Mouse (Mus musculus) urinary bladder, postnatal 4 days (tissue): ENCODE measurements at regions not wholly inside any gene's neighbourhood (a gene's known extent, or its start where the extent isn't known, plus 50 kb on each side); places are given as distances from the start of the nearest gene placed in this dataset.

Source experiments
- DNase-seq, 2 experiments: peaks; one replicate each; pipeline ENCODE4 v3.0.0; 2021 to 2022; ENCODE audit warnings: low spot score in 2 of 2

DNA sequence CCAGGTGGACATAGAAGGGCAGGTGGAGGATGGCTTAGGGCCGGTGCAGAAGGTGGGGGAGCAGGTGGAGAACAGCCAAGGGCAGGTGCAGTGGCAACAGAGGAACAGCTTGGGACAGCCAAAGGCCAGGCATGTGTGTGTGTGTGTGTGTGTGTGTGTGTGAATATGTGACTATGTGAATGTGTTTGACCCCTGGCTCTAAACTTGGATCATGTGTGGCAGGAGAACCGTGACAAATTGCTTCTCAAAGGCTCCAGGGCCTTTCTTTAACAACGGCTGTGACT, 236.7 kb upstream of the Wscd1 start:
- no peak for DNase-seq

DNA sequence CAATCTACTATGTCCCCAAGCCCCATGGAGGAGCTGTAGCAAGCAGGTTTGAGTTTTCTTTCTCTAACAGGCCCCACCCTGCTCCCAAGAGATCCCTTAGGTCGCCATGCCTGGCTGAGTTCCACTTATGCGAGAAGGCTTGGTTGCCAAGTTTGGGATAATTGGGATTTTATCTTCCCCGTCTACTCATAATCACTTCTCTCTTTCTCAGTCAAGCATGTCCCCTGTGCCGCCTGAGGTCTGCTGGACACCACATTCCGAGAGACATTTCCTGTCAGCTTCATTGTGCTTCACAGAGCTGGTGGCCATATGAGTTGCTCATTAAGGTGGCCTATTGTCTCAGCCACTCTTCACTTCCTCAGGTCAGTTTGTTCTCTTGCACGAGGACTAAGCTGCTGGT, 234.5 kb upstream of the Wscd1 start:
- DNase-seq = no peak

DNA sequence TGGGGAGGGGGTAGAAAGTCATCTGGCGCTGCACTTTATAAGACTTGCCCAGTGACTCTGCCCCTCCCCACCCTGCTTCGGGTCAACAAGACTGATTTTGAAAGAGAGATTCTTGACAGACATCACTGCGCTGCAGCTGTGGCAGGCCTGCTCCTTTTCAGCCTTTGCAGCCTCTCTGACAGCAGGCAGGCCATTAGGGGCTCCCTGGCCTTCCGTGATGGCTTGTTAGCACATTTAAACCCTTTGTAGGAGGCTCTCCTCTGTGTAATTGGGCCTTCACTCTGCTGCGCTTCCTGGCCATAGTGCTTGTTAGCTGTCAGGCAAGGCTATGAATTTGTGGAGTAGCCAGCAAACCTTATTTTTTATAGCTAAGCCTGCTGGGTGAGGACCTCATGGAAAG, 232.3 kb upstream of the Wscd1 start:
- no peak for DNase-seq

DNA sequence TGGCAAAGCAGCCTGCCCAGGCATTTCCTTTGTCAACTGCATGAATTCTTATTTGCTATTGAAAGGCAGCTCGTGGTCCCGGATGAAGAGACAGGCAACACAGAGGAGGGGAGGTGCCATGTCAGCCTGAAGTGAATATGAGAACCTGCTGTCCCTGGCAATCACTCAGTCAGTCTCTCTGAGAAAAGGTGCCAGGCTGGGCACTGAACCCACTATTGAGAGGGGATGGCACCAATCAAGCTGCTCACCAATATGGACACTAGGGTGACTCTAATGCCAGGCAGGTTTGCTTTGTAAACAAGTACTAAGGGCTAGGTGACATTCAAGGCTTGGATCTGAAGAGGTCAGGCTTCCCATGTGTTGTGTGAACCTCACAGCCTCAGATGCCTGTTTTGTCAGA, 222.0 kb upstream of the Wscd1 start:
- DNase-seq = no peak

DNA sequence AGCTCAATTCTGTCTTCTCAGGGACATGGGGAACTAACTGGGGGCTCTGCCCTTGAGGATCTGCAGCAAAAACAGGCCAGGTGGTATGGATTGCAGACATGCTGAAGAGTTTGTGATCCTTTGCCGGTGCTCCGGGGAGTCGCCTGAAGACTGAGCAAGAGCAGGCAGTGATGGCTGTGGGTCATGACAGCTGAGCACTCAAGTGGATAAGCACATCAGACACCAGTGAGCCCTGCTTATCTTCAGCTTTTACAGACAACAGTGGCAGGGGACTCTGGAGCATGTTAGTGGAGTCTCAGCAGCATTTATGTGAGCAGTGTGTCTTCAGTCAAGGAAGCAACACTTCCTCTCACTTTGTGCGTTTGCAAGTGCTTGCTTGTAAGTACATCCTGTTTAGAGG, 221.1 kb upstream of the Wscd1 start:
- no peak for DNase-seq

DNA sequence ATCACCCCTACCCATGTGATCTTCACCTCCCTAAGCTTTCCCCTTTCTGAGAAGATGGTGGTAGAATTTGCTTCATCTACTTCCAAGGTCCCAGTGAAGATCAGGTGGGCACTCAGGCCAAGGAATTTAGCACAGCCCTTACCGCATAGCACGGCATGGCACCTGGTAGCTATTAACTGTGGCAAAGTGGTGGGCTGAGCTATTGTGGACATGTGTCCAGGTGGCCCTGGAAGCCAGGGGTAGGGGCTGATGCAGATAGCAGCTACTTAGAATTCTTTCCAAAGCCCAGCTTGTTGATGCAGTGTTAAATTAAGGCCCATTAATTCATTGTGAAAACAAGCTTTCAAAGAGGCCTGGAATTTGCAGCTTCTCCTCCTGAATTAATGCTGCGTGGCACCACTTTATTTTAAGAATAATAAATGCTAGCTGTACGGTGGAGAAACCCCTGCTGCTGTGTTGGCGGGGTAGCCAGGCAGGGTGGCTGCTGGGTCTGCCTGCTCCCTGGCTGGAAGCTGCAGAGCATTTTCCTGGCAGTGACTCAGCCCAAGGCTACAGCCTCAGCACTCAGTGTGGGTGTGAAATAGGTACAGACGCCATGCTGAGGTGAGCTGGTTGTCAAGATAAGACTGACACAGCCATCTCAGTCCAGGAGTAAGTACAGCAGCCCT, 208.4 kb upstream of the Wscd1 start:
- DNase-seq = no peak

DNA sequence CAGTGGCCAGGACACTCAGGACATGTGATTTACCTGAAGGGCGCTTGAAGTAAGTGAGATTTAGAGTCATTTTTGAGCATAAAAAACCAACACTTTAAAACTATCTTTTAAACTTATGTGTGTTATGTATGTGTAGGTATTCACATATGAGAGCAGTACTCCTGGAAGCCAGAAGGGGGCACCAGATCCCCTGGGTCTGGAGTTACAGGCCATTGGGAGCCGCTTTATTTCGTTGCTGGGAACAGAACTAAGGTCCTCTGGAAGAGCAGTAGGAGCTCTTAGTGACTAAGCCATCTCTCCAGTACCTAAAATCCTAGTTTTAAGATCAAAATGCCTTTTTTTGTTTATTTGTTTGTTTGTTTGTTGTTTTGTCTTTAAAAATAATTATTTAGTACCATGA, 192.3 kb upstream of the Wscd1 start:
- no peak for DNase-seq

DNA sequence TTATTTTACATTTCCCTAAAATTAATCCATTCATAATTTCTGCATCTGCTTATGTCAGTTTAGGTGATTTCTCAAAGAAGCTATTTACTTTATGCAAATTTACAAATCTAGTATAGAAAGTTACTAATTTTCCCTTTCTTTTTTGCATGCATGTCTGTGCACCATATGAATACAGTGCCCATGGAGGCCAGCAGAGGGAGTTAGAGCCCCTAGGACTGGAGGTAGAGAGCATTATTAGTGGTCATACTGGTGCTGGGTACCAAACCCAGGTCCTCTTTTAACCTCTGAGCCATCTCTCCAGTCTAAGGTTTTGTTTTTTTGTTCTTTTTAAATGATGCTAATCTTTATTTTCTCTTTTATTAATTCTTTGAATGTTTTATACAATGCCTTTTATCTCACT, 184.9 kb upstream of the Wscd1 start:
- no peak for DNase-seq

DNA sequence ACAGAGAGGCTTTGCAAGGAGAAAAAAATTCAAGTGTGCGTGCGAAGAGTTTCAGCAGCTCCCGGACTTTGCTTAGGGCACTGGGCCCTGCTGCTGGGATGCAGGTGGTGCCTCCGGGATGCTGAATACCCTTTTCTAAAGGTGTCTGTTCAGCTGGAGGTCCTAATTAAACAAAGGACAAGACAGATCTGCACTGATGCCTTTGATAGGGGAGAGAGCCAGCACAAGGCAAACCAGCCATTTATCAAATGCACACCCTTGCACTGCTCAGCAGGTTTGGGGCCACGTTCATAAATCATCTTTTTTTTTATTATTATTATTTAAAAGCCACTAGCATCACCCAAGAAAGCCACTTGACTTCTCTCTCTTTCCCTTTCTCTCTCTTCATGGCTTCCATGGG, 172.9 kb upstream of the Wscd1 start:
- DNase-seq = no peak

DNA sequence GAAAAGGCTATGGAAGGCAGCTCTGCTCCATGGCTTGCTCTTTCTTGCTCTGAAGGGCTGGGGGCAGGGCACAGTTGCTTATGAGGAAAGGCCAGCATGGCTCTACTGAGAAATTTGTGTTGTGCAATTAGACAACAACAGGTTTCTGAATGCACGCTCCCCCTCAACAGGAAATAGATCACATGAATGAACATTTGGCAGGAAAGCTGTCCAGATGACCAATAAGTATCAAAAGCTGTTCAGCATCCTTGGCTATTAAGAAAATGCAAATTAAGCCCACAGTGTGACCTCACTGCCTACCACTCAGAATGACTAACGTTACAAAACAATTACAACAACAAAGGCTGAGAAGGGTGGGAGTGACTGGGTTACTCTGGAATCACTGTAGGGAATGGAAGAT, 167.9 kb upstream of the Wscd1 start:
- DNase-seq = no peak

DNA sequence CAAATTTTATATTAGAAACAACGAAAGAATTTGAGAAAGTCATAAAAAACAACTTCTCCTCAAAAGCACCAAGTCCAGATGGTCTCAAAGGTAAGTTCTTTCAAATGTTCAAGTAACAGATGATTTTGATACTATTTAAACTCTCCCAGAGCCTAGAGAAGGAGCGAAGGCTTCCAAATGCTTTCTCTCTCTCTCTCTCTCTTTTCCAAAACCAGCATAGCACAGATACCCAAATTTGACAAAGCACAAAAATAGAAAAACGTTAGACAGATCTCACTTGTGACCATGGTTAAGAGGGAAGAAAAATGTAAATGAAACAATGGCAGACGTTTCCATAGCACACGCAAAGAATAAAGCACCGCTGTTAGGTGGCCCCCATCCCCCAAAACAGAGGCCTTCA, 158.7 kb upstream of the Wscd1 start:
- DNase-seq = no peak

DNA sequence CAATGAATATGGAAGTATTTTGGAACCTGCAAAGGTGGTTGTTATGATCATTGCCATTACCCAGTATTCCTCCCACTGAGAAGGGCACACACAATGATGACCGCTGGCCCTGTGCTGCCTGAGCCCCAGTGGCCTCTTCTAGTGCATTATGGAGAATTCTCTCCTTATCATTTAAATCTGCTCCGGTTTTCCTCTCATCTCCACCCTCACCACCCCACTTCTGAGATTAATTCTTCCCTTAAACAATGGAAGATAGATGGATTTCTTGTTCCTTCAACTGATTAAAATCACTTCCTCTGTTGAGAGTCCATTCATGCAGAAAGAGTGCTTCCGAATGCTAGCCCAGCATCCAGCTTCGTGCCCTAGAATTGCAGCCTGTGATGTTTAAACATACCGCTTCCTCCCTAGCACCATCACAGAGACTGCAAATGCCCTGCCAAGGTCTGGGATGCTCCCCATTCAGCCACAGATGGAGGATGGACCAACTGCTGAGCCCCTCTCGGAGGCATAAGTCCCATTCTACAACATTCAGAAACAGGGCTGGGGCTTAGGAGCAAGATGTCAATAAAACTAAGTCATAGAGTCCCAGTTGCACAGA, 155.4 kb upstream of the Wscd1 start:
- no peak for DNase-seq

DNA sequence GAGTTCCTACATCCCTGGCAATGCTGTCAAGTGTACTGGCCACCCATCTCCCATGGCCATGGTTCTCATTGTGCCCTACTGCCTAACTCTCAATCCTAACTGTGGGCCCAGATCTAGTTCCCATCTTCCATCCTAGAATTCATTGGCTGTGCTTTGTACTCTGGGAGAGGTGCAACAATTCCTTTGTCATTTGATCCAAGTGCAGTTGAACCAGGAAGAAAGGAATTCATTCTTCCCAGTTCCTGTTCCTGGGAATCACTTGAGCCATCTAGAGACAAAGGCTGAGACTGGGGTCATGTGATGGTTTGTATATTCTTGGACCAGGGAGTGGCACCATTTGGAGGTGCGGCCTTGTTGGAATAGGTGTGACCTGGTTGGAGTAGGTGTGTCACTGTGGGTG, 152.0 kb upstream of the Wscd1 start:
- DNase-seq = no peak

DNA sequence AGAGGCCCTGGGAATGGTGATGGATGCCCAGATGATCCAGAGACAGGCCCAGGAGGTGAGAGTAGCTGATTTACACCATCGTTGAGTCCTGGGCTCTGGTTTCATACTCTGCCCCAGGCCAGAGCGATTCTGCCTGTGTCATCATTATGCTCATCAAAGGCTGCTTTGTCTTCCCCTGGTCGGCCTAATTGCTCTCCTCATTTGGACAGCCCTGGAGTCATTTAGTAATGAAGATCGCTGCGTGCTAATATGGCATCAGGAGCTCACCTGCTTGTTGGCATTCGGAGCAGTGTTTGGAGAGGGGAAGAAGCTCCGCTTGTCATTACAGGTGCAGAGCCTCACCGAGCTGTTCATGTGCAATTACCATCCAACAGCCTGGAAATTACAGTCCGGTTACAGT, 138.9 kb upstream of the Wscd1 start:
- no peak for DNase-seq

DNA sequence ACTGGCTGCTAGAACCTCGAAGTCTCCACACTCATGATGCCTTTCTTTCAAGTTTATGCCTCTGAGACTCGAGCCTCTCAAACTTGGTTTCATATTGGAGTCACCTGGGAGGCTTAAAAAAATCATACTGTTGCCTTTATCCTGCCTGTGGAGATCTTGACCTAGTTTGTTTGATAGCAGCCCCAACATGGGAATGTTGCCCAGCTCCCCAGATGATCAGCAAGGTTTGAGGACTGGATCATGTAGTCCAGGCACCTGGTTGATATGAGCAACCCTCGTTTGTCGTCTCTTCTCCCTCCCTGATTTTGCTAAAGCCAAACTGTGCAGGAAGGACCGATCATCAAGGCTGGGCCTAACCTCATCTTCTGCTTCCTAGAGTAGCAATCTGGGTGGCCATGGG, 134.2 kb upstream of the Wscd1 start:
- DNase-seq = no peak

DNA sequence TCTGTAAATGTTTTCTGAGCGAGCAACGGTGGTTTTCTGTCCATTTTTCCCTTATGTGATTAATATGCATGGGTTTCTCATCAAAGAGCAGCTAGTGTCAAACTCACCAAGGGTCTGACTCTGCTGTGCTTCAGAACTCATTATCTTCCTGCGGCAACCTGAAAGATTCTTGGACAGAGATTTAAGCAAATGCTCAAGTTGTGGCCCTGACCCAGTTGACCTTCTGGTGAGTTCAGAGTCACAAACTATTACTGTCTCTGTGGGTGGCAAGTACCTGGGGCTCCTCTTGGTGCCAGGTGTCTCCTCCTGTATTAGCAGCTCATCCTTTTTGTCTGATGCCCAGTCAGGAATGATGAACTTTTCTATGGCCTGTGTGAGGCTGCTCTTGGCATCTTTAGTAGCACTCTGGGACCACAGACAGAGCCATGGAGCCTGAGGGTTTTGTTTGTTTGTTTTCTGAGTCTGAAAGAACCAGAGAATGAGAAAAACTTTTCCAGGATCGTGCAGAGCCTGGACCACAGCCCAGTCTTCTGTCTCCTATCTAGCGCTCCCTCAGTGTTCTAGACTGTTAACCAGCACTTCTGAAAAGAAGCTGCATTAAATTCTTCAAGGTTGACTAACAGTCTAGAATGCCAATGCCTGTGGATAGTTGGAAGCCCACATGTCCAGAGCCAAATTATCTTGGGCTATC, 124.1 kb upstream of the Wscd1 start:
- no peak for DNase-seq

DNA sequence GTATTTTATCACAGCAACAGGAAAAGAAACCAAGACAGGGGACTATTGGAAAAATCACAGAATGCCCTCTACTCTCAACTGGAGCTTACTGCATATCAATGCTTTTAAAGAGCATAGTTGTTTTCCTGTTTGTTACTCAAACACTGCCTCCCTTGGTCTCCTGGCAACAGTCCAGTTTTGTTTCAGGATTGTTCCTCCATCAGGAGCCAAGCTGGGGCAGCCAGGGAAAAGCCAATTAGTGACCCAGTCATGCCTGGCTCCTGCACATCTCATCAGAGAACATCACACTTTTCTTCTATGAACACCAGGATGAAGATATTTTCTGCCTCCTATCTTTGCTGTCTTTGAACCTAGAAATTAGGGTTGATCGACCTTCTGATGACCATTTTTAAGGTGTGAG, 113.6 kb upstream of the Wscd1 start:
- DNase-seq = no peak

DNA sequence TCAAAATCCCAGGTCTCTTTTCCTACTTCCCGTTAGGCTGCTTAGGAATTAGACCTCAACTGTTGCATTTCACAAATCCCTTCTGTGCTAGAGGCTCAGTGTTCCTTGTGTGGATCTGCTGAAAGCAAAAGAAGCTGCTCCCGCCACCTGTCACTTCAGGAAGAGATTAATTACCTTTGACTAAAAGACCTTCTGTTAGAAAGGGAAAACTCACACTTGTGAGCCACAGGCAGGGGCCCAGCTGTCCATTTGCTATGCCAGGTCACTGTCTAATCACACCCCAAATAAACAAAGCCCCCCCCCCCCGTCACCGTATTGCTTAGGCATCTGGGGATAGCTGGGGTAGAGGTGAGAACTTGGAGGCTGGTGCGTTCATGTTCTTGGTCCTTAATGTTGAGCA, 112.9 kb upstream of the Wscd1 start:
- no peak for DNase-seq

DNA sequence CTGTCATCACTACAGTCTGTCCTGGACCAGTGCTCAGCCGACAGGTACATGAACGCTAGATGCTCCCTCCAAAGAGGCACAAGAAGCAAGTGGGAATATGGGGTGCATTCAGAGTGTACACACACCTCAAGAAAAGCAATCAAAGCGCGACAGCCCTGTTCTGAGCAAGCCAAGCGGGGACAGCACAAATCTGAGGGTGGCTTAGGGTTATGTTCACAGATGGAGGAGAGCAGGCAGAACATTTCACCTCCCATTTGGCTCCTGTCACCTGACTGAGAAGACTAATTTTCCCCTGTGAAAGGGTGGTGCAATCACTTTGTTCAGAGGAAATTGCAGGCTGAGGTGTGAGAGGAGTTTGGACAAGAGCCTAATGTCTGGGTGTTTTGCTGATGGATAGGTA, 106.8 kb upstream of the Wscd1 start:
- DNase-seq = no peak

DNA sequence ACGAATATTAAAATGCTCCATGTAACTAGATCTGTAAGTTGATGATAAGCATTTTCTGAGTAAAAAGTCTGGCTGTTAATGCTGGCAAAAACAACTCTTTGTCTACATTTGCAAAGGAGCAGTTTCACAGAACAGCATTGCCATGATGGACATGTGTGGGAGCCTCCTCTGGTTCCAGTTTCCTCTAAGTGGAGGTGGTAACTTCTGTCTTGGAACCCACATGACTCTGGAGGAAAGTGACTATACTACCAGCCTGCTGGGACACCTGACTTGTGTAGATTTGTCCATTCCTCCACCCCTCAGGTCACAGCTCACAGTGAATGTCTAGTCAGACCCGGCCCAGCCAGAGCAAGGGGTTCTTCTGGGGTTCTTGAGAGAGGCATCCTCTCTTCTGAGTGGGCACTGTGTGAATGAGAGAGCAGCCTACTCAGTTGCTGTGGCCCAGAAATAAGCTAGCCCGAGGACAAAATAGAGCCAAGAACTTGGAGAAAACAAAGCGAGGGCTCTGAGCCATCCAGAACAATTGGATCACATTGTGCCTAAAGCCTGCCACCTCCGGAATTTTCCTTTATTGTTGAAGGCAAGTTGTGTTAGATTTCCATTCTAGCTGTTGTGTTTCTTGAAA, 97.9 kb upstream of the Wscd1 start:
- DNase-seq = no peak

DNA sequence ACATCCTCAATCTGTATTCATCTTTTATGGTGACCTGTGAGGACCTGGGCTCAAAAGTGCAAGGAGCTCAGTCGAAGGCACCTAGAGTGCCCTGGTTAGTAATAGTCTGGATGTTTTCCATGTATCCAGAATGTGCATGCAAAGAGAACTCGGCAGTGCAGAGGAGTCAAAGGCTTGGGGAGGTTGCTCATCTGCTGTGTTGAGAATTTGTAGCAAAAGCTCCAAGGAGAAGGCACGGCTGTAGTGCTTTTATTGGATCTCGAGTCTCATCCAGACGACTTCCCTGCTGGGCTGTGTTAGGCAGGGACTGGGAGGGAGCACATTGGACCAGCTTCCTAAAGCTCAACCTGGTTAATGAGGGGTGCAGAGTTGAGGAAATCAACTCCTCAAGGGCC, 97.3 kb upstream of the Wscd1 start:
- no peak for DNase-seq

DNA sequence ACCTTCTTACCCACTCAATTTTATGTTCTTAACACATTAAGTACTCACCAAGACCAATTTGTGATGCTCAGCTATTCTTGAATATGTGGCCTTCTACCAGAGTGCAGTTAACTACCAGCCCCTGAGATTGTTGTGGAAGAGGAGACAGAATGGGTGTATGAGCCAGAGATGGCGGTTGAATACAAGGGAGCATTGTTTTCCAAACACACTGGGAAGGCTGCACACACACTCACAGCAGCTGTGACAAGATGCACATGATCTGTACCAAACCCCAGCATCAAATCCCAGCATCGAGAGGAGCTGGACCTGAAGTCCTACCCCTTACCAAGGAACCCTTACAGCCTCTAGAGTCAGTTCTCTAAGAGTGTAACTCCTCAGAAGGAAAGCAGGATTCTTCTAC, 91.4 kb upstream of the Wscd1 start:
- no peak for DNase-seq
